Mouse (Mus musculus): ENCODE results near the gene Atp2c2.

The Atp2c2 gene

DNA sequence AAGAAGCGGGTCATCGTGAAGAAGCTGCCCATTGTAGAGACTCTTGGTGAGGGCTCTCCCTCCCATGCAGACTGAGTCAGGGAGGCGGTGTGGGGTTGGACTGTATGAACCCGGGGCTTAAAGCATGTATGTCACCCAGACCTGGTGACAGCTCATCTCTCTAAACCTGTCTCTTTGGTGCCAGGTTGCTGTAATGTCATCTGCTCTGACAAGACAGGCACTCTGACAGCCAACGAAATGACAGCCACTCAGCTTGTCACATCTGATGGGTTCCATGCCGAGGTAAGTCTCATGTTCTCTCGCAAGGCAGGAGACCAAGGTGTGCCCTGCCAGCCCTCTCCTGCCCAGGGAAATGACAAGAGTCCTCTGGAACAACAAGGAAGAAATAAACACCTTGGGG lies 42.6 kb downstream of the Atp2c2 start:
- DNase-seq (ENCODE audit: extremely low spot score): no peak

DNA sequence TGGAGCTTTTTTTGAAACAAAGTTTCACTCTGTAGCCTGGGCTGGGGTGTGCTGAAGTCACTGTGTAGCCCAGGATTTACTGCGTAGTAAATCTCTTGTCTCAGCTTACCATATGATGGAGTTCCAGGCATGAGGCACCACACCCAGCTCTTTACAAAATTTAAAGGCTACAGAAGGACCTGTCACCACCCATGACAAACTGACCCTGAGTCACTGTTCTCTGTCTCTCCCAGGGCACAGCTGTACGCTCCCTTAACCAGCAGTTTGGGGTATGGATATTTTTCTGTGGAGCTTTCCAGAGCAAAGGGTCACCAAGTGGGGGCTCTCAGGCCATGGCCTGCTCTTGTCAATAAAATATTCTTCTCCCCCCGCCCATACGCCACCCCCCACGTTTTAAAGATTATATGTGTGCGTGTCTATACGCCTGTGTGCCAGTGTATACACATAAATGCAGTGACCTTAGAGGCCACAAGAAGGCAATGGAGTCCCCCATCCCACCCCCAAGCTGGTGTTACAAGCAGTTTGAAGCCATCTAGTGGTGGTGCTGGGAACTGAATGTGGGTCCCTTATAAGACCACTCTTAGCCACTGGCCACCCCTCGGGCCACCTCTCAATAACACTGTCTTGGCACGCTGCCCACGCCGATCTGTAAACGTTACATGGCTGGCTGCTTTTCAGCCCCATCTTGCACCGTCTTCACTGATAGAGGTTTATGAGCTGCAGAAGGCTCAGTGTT lies 43.6 kb downstream of the Atp2c2 start:
- DNase-seq (ENCODE audit: extremely low spot score): peak; percentile 68

GRCm38 (mm10) chr8:119744604-119745003 lies 44.8 kb downstream of the Atp2c2 start:
- no peak for DNase-seq (ENCODE audit: extremely low spot score)

DNA sequence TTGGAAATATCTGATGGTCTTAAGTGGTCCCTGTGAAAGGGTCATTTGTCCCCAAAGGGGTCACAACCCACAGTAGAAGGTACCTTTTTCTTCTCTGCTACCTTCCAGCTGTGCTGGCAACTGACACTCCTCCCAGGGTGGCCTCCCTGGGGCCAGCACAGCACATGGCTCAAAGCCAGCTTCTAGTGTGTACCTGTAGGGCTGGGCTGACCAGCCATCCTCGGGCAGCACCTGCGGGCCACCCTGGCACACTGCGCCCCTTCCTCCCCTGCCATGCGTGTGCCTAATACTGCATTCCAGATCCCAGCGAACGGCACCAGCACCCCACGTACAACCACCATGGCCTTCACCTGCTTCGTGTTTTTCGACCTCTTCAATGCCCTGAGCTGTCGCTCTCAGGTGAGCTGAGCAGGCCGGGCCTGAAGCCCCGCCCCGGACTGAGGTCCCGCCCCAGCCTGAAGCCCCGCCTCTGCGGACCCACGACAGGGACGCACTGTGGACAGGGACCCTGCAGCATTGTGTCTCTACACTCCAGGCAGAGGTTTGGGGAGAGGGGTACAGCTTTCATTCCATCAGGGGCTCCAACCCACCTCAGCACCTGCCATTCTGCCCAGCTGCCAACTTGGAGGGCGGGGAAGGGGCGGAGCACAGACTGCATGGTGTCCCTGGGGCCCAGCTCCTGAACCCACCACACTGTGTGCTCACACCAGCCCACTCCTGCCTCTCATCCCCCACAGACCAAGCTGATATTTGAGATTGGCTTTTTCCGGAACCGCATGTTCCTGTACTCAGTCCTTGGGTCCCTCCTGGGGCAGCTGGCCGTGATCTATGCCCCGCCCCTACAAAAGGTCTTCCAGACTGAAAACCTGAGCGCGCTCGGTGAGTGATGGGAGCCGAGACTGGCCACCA lies 55.7 kb downstream of the Atp2c2 start:
- DNase-seq (ENCODE audit: extremely low spot score): no peak

GRCm38 (mm10) chr8:119756147-119756461 lies 56.3 kb downstream of the Atp2c2 start:
- no peak for DNase-seq (ENCODE audit: extremely low spot score)

DNA sequence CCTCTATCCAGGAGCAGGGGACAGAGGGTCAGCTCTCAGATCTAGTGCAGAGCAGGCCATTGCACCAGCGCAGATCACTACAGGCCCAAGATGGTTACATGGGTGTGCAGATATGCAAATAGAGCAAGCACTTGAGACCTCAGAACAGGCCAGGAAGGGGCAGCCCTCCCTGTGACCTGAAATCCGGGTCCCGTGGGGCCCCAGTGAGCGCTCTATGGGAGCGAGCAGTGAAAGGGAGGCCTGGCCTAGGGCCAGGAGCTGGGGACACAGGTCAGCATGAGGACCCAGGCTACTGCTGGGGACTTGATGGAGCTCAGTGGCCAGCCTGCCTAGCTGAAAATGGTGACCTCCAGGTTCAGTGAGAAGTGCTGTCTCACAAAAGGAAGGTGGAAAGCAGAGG lies 56.7 kb downstream of the Atp2c2 start:
- DNase-seq (ENCODE audit: extremely low spot score): no peak

- no peak for DNase-seq (ENCODE audit: extremely low spot score)
These were observed 61.9 kb downstream of the Atp2c2 start for GRCm38 (mm10) chr8:119761692-119762091.

DNA sequence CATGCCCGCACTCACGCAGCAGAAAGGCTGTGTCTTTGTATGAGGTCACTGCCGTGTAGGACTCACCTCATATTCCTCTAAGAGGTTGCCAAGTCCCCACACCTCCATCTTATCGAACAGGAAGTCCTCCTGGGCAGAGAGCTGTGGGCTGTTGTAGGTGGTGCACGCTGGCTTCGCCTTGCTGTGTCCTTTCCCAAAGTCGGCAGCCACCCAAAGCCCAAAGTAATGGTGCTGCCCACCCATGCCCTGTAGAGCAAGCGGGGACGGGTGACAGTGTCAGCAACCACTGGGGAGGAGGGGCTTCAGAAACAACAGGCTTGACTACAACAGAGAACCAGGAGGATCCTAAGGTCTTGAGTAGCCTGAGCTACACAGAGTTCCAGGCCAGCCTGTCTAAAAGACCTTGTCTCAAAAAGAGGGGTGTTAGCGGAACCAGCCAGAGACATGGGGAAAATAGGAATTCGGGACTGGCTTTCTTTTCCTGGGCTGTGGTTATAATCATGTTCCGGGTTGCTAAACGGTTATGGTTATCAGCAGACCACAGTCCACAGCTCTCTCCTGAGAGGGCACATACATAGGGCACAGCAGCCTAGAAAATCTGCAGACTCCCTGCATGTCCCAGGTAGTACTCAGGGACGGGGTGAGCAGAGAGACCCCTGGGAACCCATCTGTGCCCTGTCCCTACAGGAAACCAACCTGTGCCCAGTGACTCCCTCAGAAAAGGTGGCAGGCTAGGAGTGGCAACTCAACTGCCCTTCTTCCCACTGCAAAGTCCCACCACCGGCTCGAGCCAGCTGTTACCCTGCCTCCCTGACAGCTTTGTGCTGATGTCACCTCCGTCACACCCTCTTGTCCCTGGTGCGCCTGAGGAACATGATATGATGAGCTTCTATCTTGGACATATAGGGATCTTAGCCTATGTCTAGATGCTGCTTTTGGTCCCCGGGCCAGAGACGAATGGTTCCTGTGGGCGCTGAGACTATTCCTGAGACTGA lies 62.7 kb downstream of the Atp2c2 start:
- DNase-seq (ENCODE audit: extremely low spot score): no peak

- DNase-seq (ENCODE audit: extremely low spot score): no peak
These were observed 65.5 kb downstream of the Atp2c2 start for GRCm38 (mm10) chr8:119765311-119765710.

DNA sequence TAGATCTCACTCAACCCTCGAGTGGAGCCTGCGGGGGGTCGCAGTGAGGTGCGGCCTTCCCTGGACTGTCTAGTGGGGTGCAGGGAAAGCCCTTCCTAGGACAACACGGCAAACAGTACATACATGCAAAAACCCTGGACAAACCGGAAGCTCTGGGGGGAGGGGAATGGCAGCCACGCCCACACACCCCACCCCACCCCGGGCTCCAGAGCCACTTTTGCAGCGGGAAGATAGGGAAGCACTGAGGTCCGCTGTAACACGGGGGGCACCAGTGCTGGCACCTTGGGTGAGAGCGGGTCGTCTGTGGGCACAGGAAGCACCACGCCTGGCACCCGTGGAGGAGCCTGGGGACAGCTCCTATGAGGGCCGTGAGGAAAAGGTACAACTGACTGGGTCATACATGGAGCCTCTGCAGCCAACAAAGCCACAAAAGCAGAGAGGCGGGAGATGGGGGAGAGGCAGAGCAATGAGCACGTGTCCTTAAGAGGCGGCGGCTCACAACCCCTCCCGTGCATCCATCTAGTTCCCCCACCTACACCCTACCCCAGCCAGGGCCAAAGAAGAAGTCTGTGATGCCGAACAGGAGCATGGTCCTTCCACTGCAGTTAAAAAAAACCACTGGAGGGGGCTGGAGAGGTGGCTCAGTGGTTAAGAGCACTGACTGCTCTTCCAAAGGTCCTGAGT lies 66.1 kb downstream of the Atp2c2 start:
- DNase-seq (ENCODE audit: extremely low spot score): no peak

GRCm38 (mm10) chr8:119776668-119777245 lies 76.9 kb downstream of the Atp2c2 start:
- no peak for DNase-seq (ENCODE audit: extremely low spot score)

DNA sequence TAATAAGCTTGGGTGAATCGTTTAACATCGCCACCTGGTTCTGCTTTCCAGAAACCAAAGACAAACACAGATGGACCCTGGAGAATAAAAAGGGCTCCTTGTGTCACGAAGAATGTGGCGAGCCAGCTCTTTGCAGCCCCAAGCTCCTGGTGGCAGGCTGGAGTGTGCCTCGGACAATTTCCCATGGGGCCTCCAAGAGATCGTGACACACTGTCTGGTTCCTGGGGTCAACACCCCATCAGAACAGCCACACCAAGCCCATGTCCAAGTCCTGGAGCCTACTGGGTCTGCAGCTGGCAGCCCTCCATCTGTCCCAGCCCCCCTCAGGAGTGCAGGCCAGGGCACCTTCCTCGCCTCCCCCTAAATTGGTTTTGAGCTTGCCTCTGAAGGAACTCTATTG lies 78.0 kb downstream of the Atp2c2 start:
- no peak for DNase-seq (ENCODE audit: extremely low spot score)

DNA sequence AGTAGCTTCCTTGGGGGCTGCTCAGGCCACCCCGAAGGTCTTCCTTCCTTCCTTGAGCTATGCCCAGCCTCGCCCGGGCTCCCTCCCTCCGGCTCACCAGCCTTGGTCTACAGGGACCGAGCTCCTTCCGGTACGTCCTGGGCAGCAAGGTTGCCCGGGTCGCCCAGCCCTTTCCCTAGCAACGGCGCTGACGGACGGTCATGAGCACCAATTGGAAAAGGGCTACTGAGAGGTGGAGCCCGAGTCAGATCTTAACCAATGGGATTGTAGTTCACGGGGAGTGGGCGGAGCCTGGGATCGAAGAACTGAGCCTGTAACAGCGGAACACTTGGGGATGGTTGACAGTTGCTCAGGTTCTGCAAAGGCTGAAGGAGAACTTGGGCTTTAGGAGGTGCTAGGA lies 78.5 kb downstream of the Atp2c2 start, which contains the start of gene Tldc1:
Gene Tldc1 (minus strand): TSS at position 154 of the 400 bp plus-strand sequence.
- DNase-seq (ENCODE audit: extremely low spot score): peak; percentile 99

- peak; percentile 82 for DNase-seq (ENCODE audit: extremely low spot score)
These were observed 79.4 kb downstream of the Atp2c2 start for GRCm38 (mm10) chr8:119779013-119779737.

- DNase-seq (ENCODE audit: extremely low spot score): no peak
These were observed 80.7 kb downstream of the Atp2c2 start for GRCm38 (mm10) chr8:119780402-119781049.

DNA sequence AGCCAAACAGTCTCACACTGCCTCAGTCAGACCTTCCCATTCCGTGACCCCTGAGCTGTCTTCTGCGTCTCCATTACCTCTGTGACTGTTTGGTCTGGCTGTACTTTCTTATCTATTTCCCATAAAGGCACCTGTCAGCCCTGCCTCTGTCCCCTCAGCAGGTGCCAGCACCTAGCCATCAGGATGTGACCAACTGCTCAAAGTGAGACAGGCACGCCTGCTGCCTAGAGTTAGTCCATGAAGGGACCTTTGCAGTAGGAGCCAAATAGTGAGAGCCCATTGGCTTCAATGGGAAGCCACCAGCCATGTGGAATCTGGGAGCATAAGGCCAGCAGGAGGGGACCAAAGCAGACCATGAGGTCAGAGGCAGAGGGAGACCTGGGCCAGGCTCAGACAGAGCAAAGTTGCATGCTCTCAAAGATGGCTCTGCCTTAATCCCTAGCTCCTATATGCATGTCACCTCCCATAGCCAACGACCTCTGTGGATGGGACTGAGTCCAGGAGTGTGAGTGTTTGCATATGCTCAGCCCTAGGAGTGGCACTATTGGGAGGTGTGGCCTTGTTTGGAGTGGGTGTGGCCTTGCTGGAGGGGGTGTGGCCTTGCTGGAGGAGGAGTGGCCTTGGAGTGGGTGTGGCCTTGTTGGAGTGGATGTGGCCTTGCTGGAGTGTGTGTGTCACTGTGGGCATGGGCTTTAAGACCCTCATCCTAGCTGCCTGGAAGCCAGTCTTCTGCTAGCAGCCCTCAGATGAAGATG lies 81.5 kb downstream of the Atp2c2 start:
- no peak for DNase-seq (ENCODE audit: extremely low spot score)

GRCm38 (mm10) chr8:119782715-119783114 lies 82.9 kb downstream of the Atp2c2 start:
- DNase-seq (ENCODE audit: extremely low spot score): peak; percentile 59

GRCm38 (mm10) chr8:119783579-119783978 lies 83.8 kb downstream of the Atp2c2 start:
- DNase-seq (ENCODE audit: extremely low spot score): no peak

DNA sequence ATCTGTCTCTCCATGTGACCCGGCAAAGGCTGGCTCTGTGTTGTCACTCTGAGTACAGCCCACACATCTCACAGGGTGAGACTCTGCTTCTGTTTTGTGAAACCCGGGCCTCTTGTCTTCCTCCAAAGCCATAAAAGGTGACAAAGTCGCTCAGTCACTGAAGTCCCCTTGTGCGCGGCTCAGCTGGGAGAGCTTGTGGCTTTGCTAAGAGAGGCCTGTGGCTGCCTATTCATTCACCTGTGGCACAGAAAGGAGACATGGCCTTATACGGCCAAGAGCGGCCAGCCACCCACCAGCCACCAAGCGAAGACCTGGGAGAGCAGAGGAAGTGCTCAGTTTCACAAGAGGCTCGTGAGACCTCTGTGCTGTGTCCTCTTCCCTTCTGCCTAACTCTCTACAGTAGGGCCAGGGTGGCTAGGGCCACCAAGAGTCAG lies 84.3 kb downstream of the Atp2c2 start:
- no peak for DNase-seq (ENCODE audit: extremely low spot score)
